21 mouse cellular contexts compared by ENCODE assay signal in genomic region chr4:88201047-88201446, GRCm38 (mm10).
"Had no signal": no experiment of that assay in that cellular context is flagged by ENCODE, and none has a peak within 500 bp of the region (broad histone marks: within the 10 kb centered on the region; RNA-seq: fewer than 3 reads in every experiment).

No protein-coding gene starts in this region.

- H3K4me1 ChIP-seq: intestine, embryonic 15.5 days; kidney, embryonic 15.5 days; neural tube, embryonic 12.5 days; neural tube, embryonic 15.5 days; stomach, embryonic 15.5 days had no signal

- DNase-seq: kidney, adult 11 months; kidney, adult 8-10 months; kidney, postnatal 10 days; kidney, postnatal 36 days; layer of hippocampus, postnatal 36 days; lung, embryonic 14.5 days; midbrain, embryonic 14.5 days; retina, postnatal 1 day; right cerebral cortex, postnatal 25 days; spleen, adult 18-20 months; thymus, postnatal 25 days had no signal

- H3K4me3 ChIP-seq: intestine, embryonic 15.5 days; kidney, embryonic 15.5 days; left cerebral cortex, adult 2 months; megakaryocyte, embryonic 14.5 days; neural tube, embryonic 12.5 days; neural tube, embryonic 15.5 days; stomach, embryonic 15.5 days had no signal

- ATAC-seq: intestine, embryonic 15.5 days; lung, postnatal 0 days had no signal

- H3K27ac ChIP-seq: intestine, embryonic 15.5 days; kidney, embryonic 15.5 days; left cerebral cortex, adult 2 months; macrophage; neural tube, embryonic 12.5 days; neural tube, embryonic 15.5 days; stomach, embryonic 15.5 days had no signal

- H3K9ac ChIP-seq: intestine, embryonic 15.5 days; kidney, embryonic 15.5 days; lung, embryonic 14.5 days; neural tube, embryonic 12.5 days; neural tube, embryonic 15.5 days; stomach, embryonic 15.5 days had no signal

- H3K4me2 ChIP-seq: intestine, embryonic 15.5 days; kidney, embryonic 15.5 days; lung, embryonic 14.5 days; midbrain, embryonic 11.5 days; neural tube, embryonic 12.5 days; neural tube, embryonic 15.5 days; stomach, embryonic 15.5 days had no signal

- H3K36me3 ChIP-seq: intestine, embryonic 15.5 days; kidney, embryonic 15.5 days; neural tube, embryonic 12.5 days; neural tube, embryonic 15.5 days; stomach, embryonic 15.5 days had no signal

- H3K27me3 ChIP-seq: intestine, embryonic 15.5 days; kidney, embryonic 15.5 days; megakaryocyte, embryonic 14.5 days; neural tube, embryonic 12.5 days; neural tube, embryonic 15.5 days; stomach, embryonic 15.5 days had no signal

- H3K9me3 ChIP-seq: intestine, embryonic 15.5 days; kidney, embryonic 15.5 days; neural tube, embryonic 12.5 days; neural tube, embryonic 15.5 days; stomach, embryonic 15.5 days had no signal
